Mouse (Mus musculus) monocyte, adult 5-6 weeks (primary cell): ENCODE data around the gene Itln1. TPM values are rescaled to one million over a fixed set of nuclear protein-coding genes. Genes with fewer than 3 reads are reported as not detected.
"Not testable (repeated sequence)": the region's sequence is repeated elsewhere in the genome, so short reads cannot be mapped to it uniquely, and the experiment has no call there.

ENCODE experiments used
- ATAC-seq: fragments of 153-309, 156-312 bp; replicated peaks from 2 replicates; pipeline ENCODE4 v1.8.0; 2017; ENCODE audit warnings: mild to moderate bottlenecking; ENCODE audit not compliant: low TSS enrichment, insufficient number of reproducible peaks, severe bottlenecking, poor library complexity, low FRiP score
- total RNA-seq: library from RNA; stranded (forward); fragments of 200-1000, 200-491, 200-594 nt; gene quantifications from 3 replicates; pipeline ENCODE4 v1.2.3, GENCODE M21; 2017

The Itln1 gene
- total RNA-seq, 1 experiment from 2014 or later: not detected

DNA sequence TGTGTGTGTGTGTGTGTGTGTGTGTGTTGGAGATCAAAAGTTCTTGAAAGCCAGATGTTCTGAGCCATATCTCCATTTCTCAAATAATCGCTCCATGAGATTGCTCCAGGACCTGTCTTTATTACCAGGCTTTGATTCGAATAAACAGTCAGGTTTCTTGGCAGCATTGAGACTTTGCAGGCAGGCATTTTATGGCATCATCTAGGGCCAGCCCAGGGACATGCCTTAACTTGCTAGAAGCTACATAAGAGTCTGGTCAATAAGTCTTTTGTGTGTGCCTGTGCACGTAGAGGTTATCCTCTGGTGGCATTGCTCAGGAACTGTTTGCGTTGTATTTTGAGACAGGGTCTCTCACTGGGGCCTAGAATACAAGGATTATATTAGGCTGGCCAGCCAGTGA, 61.6 kb downstream of the Itln1 start:
- no peak for ATAC-seq

DNA sequence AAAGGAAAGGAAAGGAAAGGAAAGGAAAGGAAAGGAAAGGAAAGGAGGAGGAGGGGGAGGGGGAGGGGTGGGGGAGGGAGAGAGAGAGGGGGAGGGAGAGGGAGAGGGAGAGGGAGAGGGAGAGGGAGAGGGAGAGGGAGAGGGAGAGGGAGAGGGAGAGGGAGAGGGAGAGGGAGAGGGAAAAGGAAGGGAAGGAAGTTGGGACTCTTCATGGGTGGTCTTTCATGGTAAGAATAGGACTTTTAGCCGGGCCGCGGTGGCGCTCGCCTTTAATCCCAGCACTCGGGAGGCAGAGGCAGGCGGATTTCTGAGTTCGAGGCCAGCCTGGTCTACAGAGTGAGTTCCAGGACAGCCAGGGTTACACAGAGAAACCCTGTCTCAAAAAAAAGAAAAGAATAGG, 63.2 kb downstream of the Itln1 start:
- ATAC-seq: not testable (repeated sequence)

DNA sequence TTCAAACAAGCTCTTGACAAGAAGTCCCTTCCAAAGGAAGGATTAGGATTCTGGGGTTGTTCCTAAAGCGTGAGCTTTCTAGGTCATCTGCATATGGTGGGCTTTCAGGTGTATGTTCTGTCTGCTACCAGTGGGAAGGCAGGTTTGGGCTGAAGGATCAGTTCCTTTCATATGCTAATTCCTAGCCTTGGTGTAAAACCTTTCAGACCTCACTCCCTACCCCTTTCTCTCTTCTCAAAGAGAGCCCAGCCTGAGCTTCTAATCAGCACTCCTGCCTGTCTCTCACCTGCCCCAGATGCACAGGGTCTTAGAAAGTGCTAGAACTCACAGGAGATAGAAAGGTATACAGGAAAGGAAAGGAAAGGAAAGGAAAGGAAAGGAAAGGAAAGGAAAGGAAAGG, 63.6 kb downstream of the Itln1 start:
- no peak for ATAC-seq

DNA sequence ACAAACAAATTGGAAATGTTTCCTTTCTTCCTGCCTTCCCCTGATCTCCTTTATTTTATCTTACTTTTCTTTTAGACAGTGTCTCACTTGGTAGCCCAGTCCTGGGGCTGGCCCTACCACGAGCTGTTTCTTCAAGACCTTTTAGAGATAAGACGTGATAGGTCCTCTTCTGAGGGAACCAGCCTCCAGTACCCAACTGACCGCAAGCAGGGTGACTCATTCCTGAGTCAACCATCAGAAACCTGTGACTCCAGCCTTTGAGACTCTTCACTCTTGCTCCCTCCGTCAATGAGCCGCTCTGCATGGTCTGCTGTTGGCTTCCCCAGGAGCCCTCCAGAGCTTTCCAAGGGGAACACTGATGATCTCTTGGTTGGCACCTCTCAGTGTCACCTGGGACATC, 64.2 kb downstream of the Itln1 start:
- ATAC-seq: peak; percentile 87

DNA sequence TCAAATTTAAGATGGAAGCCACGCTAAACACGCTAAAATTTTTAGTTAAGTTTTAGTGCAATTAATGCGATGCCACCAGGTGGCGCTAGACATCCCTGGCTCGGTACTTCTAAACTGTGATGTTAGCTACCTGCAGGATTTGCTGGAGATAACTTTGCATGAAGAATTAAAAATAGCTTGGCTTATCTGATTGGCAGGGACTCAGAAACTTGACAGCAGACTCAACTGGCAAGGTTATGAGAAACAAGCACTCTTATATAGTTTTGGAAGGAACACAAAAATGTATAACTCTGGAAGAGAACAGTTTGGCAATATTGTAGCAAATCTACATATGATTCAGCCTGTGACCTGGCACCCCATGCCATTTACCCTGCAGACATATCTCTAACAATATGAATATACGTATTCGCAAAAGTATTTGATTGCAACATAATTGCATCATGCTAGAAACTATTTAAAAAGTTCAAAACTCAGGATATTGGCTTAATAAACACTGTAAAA, 64.7 kb downstream of the Itln1 start:
- no peak for ATAC-seq

DNA sequence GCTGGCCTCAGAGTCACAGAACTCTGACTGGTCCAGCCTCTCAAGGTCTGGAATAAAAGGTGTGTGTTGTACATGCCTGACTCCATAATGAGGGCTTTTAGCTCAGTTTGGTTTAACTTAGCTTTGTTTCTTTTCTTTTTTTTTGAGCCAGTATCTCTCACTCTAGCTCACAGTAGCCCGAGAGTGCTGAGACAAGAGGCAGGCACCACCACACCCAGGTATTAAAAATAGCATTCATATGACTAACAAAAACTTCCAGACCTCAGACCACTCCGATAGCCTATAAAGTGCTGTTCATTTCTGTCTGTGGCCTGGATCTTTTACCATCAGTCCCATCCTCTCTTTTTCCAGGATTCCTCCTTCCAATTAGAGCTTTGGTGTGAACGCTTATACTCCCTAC, 65.4 kb downstream of the Itln1 start:
- ATAC-seq: no peak

Other genes with a start within 250 kb of the Itln1 start
- gene Usp21, start 247.3 kb downstream of the Itln1 start, total RNA-seq: 8.1 to 12.6 TPM (median 11.2 TPM) in 3 replicates
- gene Ufc1, start 240.3 kb downstream of the Itln1 start, total RNA-seq: 46.7 to 66.9 TPM (median 63.4 TPM) in 3 replicates
- gene Dedd, start 206.1 kb downstream of the Itln1 start, total RNA-seq: 9.8 to 12.6 TPM (median 11.4 TPM) in 3 replicates
- gene Nit1, start 189.6 kb downstream of the Itln1 start, total RNA-seq: 35.1 to 41.2 TPM (median 36.1 TPM) in 3 replicates
- gene Pfdn2, start 189.6 kb downstream of the Itln1 start, total RNA-seq: 26.8 to 86.9 TPM (median 34.0 TPM) in 3 replicates
- gene Klhdc9, start 174.5 kb downstream of the Itln1 start, total RNA-seq: not detected in 3 replicates
- gene Nectin4, start 165.2 kb downstream of the Itln1 start, total RNA-seq: 2.0 to 3.9 TPM (median 2.5 TPM) in 3 replicates
- 328 to 413 TPM (median 376 TPM) in 3 replicates for gene Arhgap30, start 146.3 kb downstream of the Itln1 start, total RNA-seq
- gene Usf1, start 124.0 kb downstream of the Itln1 start, total RNA-seq: 91.6 to 117 TPM (median 94.5 TPM) in 3 replicates
- 3.9 to 9.0 TPM (median 4.9 TPM) in 3 replicates for gene Tstd1, start 116.4 kb downstream of the Itln1 start, total RNA-seq
- 3.5 to 8.6 TPM (median 4.5 TPM) in 3 replicates for gene F11r, start 97.8 kb downstream of the Itln1 start, total RNA-seq
- gene Alyref2, start 31.8 kb downstream of the Itln1 start, total RNA-seq: 10.6 to 14.2 TPM (median 11.8 TPM) in 3 replicates
- 232 to 381 TPM (median 239 TPM) in 3 replicates for gene Cd244a, start 23.9 kb upstream of the Itln1 start, total RNA-seq
- gene Ly9, start 72.1 kb upstream of the Itln1 start, total RNA-seq: 71.1 to 137 TPM (median 80.7 TPM) in 3 replicates
- 37.7 to 95.2 TPM (median 47.4 TPM) in 3 replicates for gene Slamf7, start 117.7 kb upstream of the Itln1 start, total RNA-seq
- 279 to 329 TPM (median 318 TPM) in 3 replicates for gene Cd48, start 146.7 kb upstream of the Itln1 start, total RNA-seq
- gene Slamf1, start 231.8 kb upstream of the Itln1 start, total RNA-seq: 1.7 to 10.9 TPM (median 4.9 TPM) in 3 replicates